Mouse (Mus musculus): ENCODE results near the gene Kin. TPM values are rescaled to one million over a fixed set of nuclear protein-coding genes. Genes with fewer than 3 reads are reported as not detected.

The Kin gene
- polyA plus RNA-seq, 1 experiment from 2014 or later = 39.0 TPM

GRCm38 (mm10) chr2:10079745-10080309 lies 566 bp upstream of the Kin start:
- WGBS = under 1% methylated on average over 28 of the region's 28 CpGs
- Histone ChIP-seq H3K9me3 (no peaks in the 10 kb centered on the region), H3K4me1 (replicated peaks) (peaks cover 45% of the 10 kb centered on the region), H3K27ac (peak overlapping the region; percentile 91), H3K4me2 (replicated peaks) (peak overlapping the region; percentile 82), H3K4me3 (replicated peaks) (peak overlapping the region; percentile 91), H3K9ac (replicated peaks) (peak overlapping the region; percentile 97), H3K36me3 (peaks cover 11% of the 10 kb centered on the region), H3K27me3 (no peaks in the 10 kb centered on the region)
- ATAC-seq = no peak

- ATAC-seq = no peak
- WGBS = 90% methylated on average over 5 of the region's 5 CpGs
Observed at GRCm38 (mm10) chr2:10081453-10082080, 1.2 kb downstream of the Kin start.

GRCm38 (mm10) chr2:10082737-10083136 lies 2.3 kb downstream of the Kin start:
- no peak overlapping the region for H3K27ac ChIP-seq
- no peak overlapping the region for H3K9ac ChIP-seq (replicated peaks)
- peaks cover 42% of the 10 kb centered on the region for H3K4me1 ChIP-seq (replicated peaks)
- H3K9me3 ChIP-seq = no peaks in the 10 kb centered on the region
- H3K4me2 ChIP-seq (replicated peaks) = no peak overlapping the region
- WGBS = 100% methylated on average over 1 of the region's 1 CpGs
- H3K36me3 ChIP-seq = peaks cover 29% of the 10 kb centered on the region
- no peak overlapping the region for H3K4me3 ChIP-seq (replicated peaks)
- no peak for ATAC-seq
- no peaks in the 10 kb centered on the region for H3K27me3 ChIP-seq

More at GRCm38 (mm10) chr2:10081453-10082080, 1.2 kb downstream of the Kin start:
- Histone ChIP-seq H3K9me3 (no peaks in the 10 kb centered on the region), H3K4me3 (replicated peaks) (peak overlapping the region; percentile 91), H3K36me3 (peaks cover 19% of the 10 kb centered on the region), H3K4me2 (replicated peaks) (peak overlapping the region; percentile 69), H3K4me1 (replicated peaks) (peaks cover 50% of the 10 kb centered on the region), H3K27me3 (no peaks in the 10 kb centered on the region), H3K9ac (replicated peaks) (peak overlapping the region; percentile 87), H3K27ac (no peak overlapping the region)

- WGBS = 92% methylated on average over 8 of the region's 8 CpGs
- H3K36me3 ChIP-seq = peaks cover 68% of the 10 kb centered on the region
- H3K9ac ChIP-seq (replicated peaks) = no peak overlapping the region
- H3K4me2 ChIP-seq (replicated peaks) = no peak overlapping the region
- no peak overlapping the region for H3K27ac ChIP-seq
- ATAC-seq = no peak
- H3K4me1 ChIP-seq (replicated peaks) = peaks cover 14% of the 10 kb centered on the region
- H3K4me3 ChIP-seq (replicated peaks) = no peak overlapping the region
- no peaks in the 10 kb centered on the region for H3K9me3 ChIP-seq
- no peaks in the 10 kb centered on the region for H3K27me3 ChIP-seq
Observed at GRCm38 (mm10) chr2:10087256-10087850, 7.0 kb downstream of the Kin start.

- Histone ChIP-seq H3K27me3 (peaks cover 3% of the 10 kb centered on the region; the same call in 1 of the 2 replicates), H3K4me1 (replicated peaks) (no peaks in the 10 kb centered on the region), H3K9me3 (no peaks in the 10 kb centered on the region), H3K9ac (replicated peaks) (no peak overlapping the region), H3K36me3 (peaks cover 42% of the 10 kb centered on the region), H3K27ac (no peak overlapping the region), H3K4me3 (replicated peaks) (no peak overlapping the region), H3K4me2 (replicated peaks) (no peak overlapping the region)
- WGBS = 92% methylated on average over 14 of the region's 14 CpGs
- no peak for ATAC-seq
Observed at GRCm38 (mm10) chr2:10094327-10095100, 14.1 kb downstream of the Kin start.

DNA sequence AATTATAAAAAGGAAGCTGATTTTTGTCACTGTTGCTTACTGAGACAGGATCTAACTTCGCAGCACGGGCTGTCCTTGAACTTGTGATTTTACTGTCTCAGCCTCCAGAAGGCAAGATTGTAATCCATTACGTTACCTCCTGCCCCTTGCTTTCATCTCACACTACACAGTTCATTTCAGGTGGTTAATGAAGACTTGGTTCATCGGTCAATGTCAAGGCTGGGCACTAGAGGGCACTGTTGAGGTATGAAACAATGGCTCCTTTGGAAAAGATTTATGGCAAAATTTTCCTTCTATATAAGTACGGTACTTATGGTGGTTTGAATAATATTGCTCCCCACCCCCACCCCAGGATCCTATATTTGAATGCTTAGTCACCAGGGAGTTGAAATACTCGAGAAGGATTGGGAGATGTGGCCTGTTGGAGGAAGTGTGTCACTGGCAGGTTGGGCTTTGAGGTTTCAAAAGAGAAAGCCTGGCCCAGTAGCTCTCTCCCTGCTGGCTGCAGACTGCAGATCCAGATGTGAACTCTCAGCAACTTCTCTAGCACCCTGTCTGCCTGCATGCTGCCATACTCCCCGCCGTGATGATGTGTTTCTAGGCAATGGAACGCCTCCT lies 18.3 kb downstream of the Kin start:
- WGBS = 40% methylated on average over 9 of the region's 9 CpGs
- Histone ChIP-seq H3K4me1 (replicated peaks) (no peaks in the 10 kb centered on the region), H3K27ac (no peak overlapping the region), H3K4me3 (replicated peaks) (no peak overlapping the region), H3K36me3 (peaks cover 9% of the 10 kb centered on the region; the same call in 1 of the 2 replicates), H3K27me3 (peaks cover 3% of the 10 kb centered on the region; the same call in 1 of the 2 replicates), H3K9ac (replicated peaks) (no peak overlapping the region), H3K4me2 (replicated peaks) (no peak overlapping the region), H3K9me3 (no peaks in the 10 kb centered on the region)
- ATAC-seq = peak; percentile 22; the same call in 1 of the 2 replicates

GRCm38 (mm10) chr2:10100471-10100870 lies 20.1 kb downstream of the Kin start:
- no peaks in the 10 kb centered on the region for H3K4me1 ChIP-seq (replicated peaks)
- peaks cover 3% of the 10 kb centered on the region; the same call in 1 of the 2 replicates for H3K27me3 ChIP-seq
- H3K27ac ChIP-seq = no peak overlapping the region
- WGBS = 73% methylated on average over 2 of the region's 2 CpGs
- H3K9me3 ChIP-seq = no peaks in the 10 kb centered on the region
- H3K4me3 ChIP-seq (replicated peaks) = no peak overlapping the region
- peak; percentile 16; the same call in 1 of the 2 replicates for ATAC-seq
- no peak overlapping the region for H3K4me2 ChIP-seq (replicated peaks)
- H3K36me3 ChIP-seq = no peaks in the 10 kb centered on the region
- no peak overlapping the region for H3K9ac ChIP-seq (replicated peaks)

DNA sequence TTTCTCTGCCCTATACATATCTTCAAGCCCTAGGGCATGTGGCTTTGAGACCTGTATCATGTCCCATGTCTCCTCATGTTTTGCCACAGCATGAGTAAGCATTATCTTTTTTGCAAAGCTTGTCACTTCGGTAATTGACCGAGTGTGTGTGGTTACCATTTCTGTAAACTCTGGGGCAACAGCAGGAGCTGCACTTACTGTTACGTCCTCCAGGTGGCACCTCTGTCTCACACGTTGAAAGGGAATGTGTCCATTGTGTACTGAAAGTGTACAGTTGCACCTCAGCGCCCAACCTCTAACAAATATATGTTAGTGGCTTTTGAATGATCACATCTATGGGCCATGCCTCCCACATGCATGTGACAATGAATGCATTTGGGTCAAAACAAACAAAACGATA lies 20.8 kb downstream of the Kin start:
- no peaks in the 10 kb centered on the region for H3K36me3 ChIP-seq
- ATAC-seq = peak; percentile 46
- no peak overlapping the region for H3K9ac ChIP-seq (replicated peaks)
- 44% methylated on average over 6 of the region's 6 CpGs for WGBS
- no peak overlapping the region for H3K27ac ChIP-seq
- H3K4me2 ChIP-seq (replicated peaks) = no peak overlapping the region
- H3K9me3 ChIP-seq = no peaks in the 10 kb centered on the region
- H3K27me3 ChIP-seq = peaks cover 3% of the 10 kb centered on the region; the same call in 1 of the 2 replicates
- no peaks in the 10 kb centered on the region for H3K4me1 ChIP-seq (replicated peaks)
- H3K4me3 ChIP-seq (replicated peaks) = no peak overlapping the region

GRCm38 (mm10) chr2:10108535-10109189 lies 28.3 kb downstream of the Kin start:
- H3K36me3 ChIP-seq = no peaks in the 10 kb centered on the region
- H3K9me3 ChIP-seq = no peaks in the 10 kb centered on the region
- H3K4me3 ChIP-seq (replicated peaks) = no peak overlapping the region
- no peak for ATAC-seq
- H3K9ac ChIP-seq (replicated peaks) = no peak overlapping the region
- H3K4me2 ChIP-seq (replicated peaks) = no peak overlapping the region
- peak overlapping the region; percentile 9; the same call in 1 of the 2 replicates for H3K27ac ChIP-seq
- H3K4me1 ChIP-seq (replicated peaks) = no peaks in the 10 kb centered on the region
- H3K27me3 ChIP-seq = no peaks in the 10 kb centered on the region
- 83% methylated on average over 6 of the region's 6 CpGs for WGBS

DNA sequence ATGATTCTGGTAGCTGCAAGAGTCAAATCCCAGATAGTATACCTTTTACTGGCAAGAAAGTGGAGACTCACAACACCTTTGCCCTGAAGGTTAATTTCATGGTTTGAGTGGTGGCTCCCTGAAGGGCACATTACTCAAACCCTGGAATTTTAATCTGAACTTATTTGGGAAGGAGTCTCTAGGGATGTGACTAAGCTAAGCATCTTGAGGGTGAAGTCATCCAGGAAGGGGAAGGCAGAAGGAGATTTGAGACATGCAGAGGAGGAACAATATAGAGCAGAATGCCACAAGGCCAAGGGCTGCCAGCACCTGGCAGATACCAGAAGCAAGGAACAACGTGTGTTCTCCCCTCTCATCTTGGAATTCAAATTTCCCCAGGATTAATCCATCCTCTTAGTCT lies 38.4 kb downstream of the Kin start:
- no peak for ATAC-seq
- Histone ChIP-seq H3K4me1 (replicated peaks) (no peaks in the 10 kb centered on the region), H3K4me3 (replicated peaks) (no peak overlapping the region), H3K9me3 (no peaks in the 10 kb centered on the region), H3K36me3 (no peaks in the 10 kb centered on the region), H3K27me3 (no peaks in the 10 kb centered on the region), H3K4me2 (replicated peaks) (no peak overlapping the region), H3K27ac (no peak overlapping the region), H3K9ac (replicated peaks) (no peak overlapping the region)
- 68% methylated on average over 1 of the region's 1 CpGs for WGBS

DNA sequence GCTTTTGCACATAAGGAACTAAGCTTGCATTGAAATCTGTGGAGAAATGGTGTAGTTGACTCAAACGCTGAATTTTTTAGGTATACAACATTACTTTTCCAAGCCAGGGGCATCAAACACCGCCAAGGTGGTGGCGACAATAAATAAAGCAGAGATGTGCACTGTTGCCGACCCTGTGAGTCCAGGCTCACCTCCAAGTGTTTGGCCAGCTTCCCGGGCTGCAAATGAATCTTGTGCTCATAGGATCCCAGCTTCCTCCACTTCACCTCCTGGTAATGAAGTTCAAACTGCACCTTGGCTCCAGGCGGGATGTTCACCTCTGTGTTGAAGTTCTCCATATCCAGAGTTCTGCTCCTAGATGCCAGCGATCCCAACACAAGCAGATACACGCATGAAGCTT lies 38.9 kb downstream of the Kin start:
- Histone ChIP-seq H3K27me3 (no peaks in the 10 kb centered on the region), H3K9me3 (no peaks in the 10 kb centered on the region), H3K36me3 (no peaks in the 10 kb centered on the region), H3K27ac (no peak overlapping the region), H3K4me2 (replicated peaks) (no peak overlapping the region), H3K4me1 (replicated peaks) (no peaks in the 10 kb centered on the region), H3K9ac (replicated peaks) (no peak overlapping the region), H3K4me3 (replicated peaks) (no peak overlapping the region)
- ATAC-seq = no peak
- 89% methylated on average over 8 of the region's 8 CpGs for WGBS

All from midbrain, embryonic 13.5 days (tissue).